Mouse (Mus musculus) frontal cortex, adult (tissue): ENCODE results near the gene Klra5.
"Not testable (repeated sequence)": the region's sequence is repeated elsewhere in the genome, so short reads cannot be mapped to it uniquely, and the experiment has no call there.

ENCODE experiments used
- ATAC-seq: cut with Nextera tagmentation; 2 replicates; pipeline ENCODE4 v1.9.2; 2017; ENCODE audit warnings: mild to moderate bottlenecking, moderate library complexity, mixed read lengths; ENCODE audit not compliant: low TSS enrichment

Gene Klra5

GRCm38 (mm10) chr6:129917476-129917946 is at the start of gene Klra5:
TSS of gene Klra5 (minus strand) at chr6:129917650.
- ATAC-seq: not testable (repeated sequence)

GRCm38 (mm10) chr6:129916996-129917395 is 454 bp downstream of the Klra5 start:
- no peak for ATAC-seq

GRCm38 (mm10) chr6:129882525-129882924 is 34.9 kb downstream of the Klra5 start:
- ATAC-seq: no peak

GRCm38 (mm10) chr6:129876549-129876948 is 40.9 kb downstream of the Klra5 start, which contains the start of gene Klra17:
TSS of gene Klra17 (minus strand) at chr6:129876672.
- no peak for ATAC-seq

- ATAC-seq: not testable (repeated sequence)
Measured at GRCm38 (mm10) chr6:129862349-129862748, 55.1 kb downstream of the Klra5 start, which contains the start of gene Gm17631. TSS of gene Gm17631 (plus strand) at chr6:129862649.
